Mouse (Mus musculus) hindbrain, embryonic 15.5 days (tissue): ENCODE results near the gene Zscan4b. TPM values are rescaled to one million over a fixed set of nuclear protein-coding genes. Genes with fewer than 3 reads are reported as not detected.
"Not testable (repeated sequence)": the region's sequence is repeated elsewhere in the genome, so short reads cannot be mapped to it uniquely, and the experiment has no call there.

Experiments used
- ATAC-seq: fragments of 200-750 bp; cut with Nextera tagmentation; 2 replicates; pipeline ENCODE4 v1.8.0; 2017; ENCODE audit warnings: low read depth, moderate number of reproducible peaks, moderate TSS enrichment; ENCODE audit not compliant: low FRiP score
- H3K27ac ChIP-seq: fragments of 300-500 bp; sonication (generic); replicated peaks from 2 replicates; pipeline ENCODE4 v1.5.1; 2015; ENCODE audit warnings: mild to moderate bottlenecking, inconsistent platforms
- H3K27me3 ChIP-seq: fragments of 300-500 bp; sonication (generic); 2 replicates; pipeline ENCODE4 v1.6.1; 2015; ENCODE audit warnings: control low read depth, inconsistent platforms
- H3K36me3 ChIP-seq: fragments of 300-500 bp; sonication (generic); 2 replicates; pipeline ENCODE4 v1.6.1; 2015; ENCODE audit warnings: control low read depth, inconsistent platforms
- H3K4me1 ChIP-seq: fragments of 300-500 bp; sonication (generic); replicated peaks from 2 replicates; pipeline ENCODE4 v1.6.1; 2015; ENCODE audit warnings: control low read depth, inconsistent platforms
- H3K4me2 ChIP-seq: fragments of 300-500 bp; sonication (generic); 2 replicates; pipeline ENCODE4 v1.6.1; 2015; ENCODE audit warnings: moderate library complexity, mild to moderate bottlenecking, inconsistent platforms
- H3K4me3 ChIP-seq: fragments of 300-500 bp; sonication (generic); 2 replicates; pipeline ENCODE4 v1.5.1; 2015; ENCODE audit warnings: mild to moderate bottlenecking, inconsistent platforms
- H3K9ac ChIP-seq: fragments of 300-500 bp; sonication (generic); 2 replicates; pipeline ENCODE4 v1.6.1; 2015; ENCODE audit warnings: inconsistent platforms
- H3K9me3 ChIP-seq: fragments of 300-500 bp; sonication (generic); 2 replicates; pipeline ENCODE4 v1.6.1; 2016; ENCODE audit warnings: control low read depth, inconsistent platforms
- WGBS: fragments of 180-500 bp; shearing (Covaris S2); methylation state at CpG from one replicate; pipeline ENCODE4 v1.1.7; 2015; 5-methylcytosine and 5-hydroxymethylcytosine counted together
- polyA plus RNA-seq: library from polyadenylated mRNA; unstranded; fragments of >200 nt; fragmentation: Nextera tagmentation; extraction: Ambion mirVana; gene quantifications from 2 replicates; pipeline ENCODE4 v1.2.1, GENCODE M21; 2015

The Zscan4b gene
- polyA plus RNA-seq = not detected in 2 replicates

DNA sequence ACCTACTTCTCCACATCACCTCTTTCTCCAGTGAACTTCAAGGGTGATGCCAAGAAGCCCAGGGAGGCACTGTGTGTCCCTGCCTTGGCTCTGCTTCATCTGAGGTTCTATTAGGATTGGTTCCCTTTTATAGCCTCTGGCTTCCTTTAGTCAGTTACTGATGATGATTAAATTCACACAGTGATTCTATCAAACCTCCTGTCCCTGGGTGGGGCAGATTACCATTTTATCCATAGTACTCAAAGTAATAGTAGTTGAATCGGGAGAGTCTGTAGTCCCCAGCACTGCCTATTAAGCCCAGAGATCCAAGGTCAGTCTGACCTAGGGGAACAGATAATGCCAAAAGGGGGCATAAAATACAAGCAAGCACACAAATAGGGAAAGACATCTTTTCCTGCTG is at the start of gene Zscan4b:
TSS of gene Zscan4b (minus strand) at position 101 of the 400 bp plus-strand sequence.
- H3K4me1 ChIP-seq, H3K9ac ChIP-seq, H3K4me2 ChIP-seq, H3K27me3 ChIP-seq, H3K4me3 ChIP-seq, ATAC-seq, H3K27ac ChIP-seq, H3K36me3 ChIP-seq, H3K9me3 ChIP-seq: not testable (repeated sequence)
- WGBS = 90% methylated on average over 1 of the region's 1 CpGs

Other genes with a start within 250 kb of the Zscan4b start
- not detected in 2 replicates for gene Nlrp4b, start 217.3 kb downstream of the Zscan4b start, polyA plus RNA-seq
- not detected in 2 replicates for gene Vmn1r71, start 150.7 kb downstream of the Zscan4b start, polyA plus RNA-seq
- not detected in 2 replicates for gene Zscan4c, start 100.7 kb upstream of the Zscan4b start, polyA plus RNA-seq
- gene Zscan4-ps1, start 164.6 kb upstream of the Zscan4b start, polyA plus RNA-seq = not detected in 2 replicates